Mouse (Mus musculus) testis, postnatal 14 days (tissue): ENCODE data around the gene Shisa9.

Experiments used
- DNase-seq: peaks from one replicate; pipeline ENCODE4 v3.0.0; 2021; ENCODE audit warnings: low spot score

Shisa9 gene

GRCm38 (mm10) chr16:12072573-12072972 is 88.7 kb downstream of the Shisa9 start:
- DNase-seq: no peak

- no peak for DNase-seq
Observed at GRCm38 (mm10) chr16:12076270-12076669, 92.4 kb downstream of the Shisa9 start.

- no peak for DNase-seq
Observed at GRCm38 (mm10) chr16:12076700-12077099, 92.8 kb downstream of the Shisa9 start.

GRCm38 (mm10) chr16:12083082-12083481 is 99.2 kb downstream of the Shisa9 start:
- no peak for DNase-seq

GRCm38 (mm10) chr16:12090604-12091235 is 106.8 kb downstream of the Shisa9 start:
- no peak for DNase-seq

- DNase-seq: peak; percentile 7
Observed at GRCm38 (mm10) chr16:12093253-12093652, 109.3 kb downstream of the Shisa9 start.

- DNase-seq: no peak
Observed at GRCm38 (mm10) chr16:12094784-12095315, 110.9 kb downstream of the Shisa9 start.

GRCm38 (mm10) chr16:12095365-12095764 is 111.5 kb downstream of the Shisa9 start:
- DNase-seq: no peak

GRCm38 (mm10) chr16:12108436-12108835 is 124.5 kb downstream of the Shisa9 start:
- no peak for DNase-seq

- no peak for DNase-seq
Observed at GRCm38 (mm10) chr16:12110851-12111437, 127.0 kb downstream of the Shisa9 start.

- no peak for DNase-seq
Observed at GRCm38 (mm10) chr16:12114396-12114795, 130.5 kb downstream of the Shisa9 start.

- DNase-seq: no peak
Observed at GRCm38 (mm10) chr16:12115040-12115856, 131.3 kb downstream of the Shisa9 start.

- DNase-seq: no peak
Observed at GRCm38 (mm10) chr16:12116926-12117325, 133.0 kb downstream of the Shisa9 start.

GRCm38 (mm10) chr16:12119463-12119862 is 135.6 kb downstream of the Shisa9 start:
- no peak for DNase-seq

GRCm38 (mm10) chr16:12129782-12130181 is 145.9 kb downstream of the Shisa9 start:
- no peak for DNase-seq

- no peak for DNase-seq
Observed at GRCm38 (mm10) chr16:12146666-12147065, 162.8 kb downstream of the Shisa9 start.

- no peak for DNase-seq
Observed at GRCm38 (mm10) chr16:12151986-12152385, 168.1 kb downstream of the Shisa9 start.

- no peak for DNase-seq
Observed at GRCm38 (mm10) chr16:12154476-12154875, 170.6 kb downstream of the Shisa9 start.

- DNase-seq: no peak
Observed at GRCm38 (mm10) chr16:12173482-12174041, 189.6 kb downstream of the Shisa9 start.

GRCm38 (mm10) chr16:12178031-12178430 is 194.1 kb downstream of the Shisa9 start:
- no peak for DNase-seq

- no peak for DNase-seq
Observed at GRCm38 (mm10) chr16:12189739-12190138, 205.8 kb downstream of the Shisa9 start.

- no peak for DNase-seq
Observed at GRCm38 (mm10) chr16:12196841-12197240, 212.9 kb downstream of the Shisa9 start.
